Mouse (Mus musculus) embryo, embryonic 11 days (tissue): Measurements from ENCODE around the gene Rtn1.
A peak's percentile ranks its signal among the peaks of the same experiment; 100 is the strongest.

Experiments
- DNase-seq: peaks from one replicate; pipeline ENCODE4 v3.0.0-alpha.2; 2015

Gene Rtn1

DNA sequence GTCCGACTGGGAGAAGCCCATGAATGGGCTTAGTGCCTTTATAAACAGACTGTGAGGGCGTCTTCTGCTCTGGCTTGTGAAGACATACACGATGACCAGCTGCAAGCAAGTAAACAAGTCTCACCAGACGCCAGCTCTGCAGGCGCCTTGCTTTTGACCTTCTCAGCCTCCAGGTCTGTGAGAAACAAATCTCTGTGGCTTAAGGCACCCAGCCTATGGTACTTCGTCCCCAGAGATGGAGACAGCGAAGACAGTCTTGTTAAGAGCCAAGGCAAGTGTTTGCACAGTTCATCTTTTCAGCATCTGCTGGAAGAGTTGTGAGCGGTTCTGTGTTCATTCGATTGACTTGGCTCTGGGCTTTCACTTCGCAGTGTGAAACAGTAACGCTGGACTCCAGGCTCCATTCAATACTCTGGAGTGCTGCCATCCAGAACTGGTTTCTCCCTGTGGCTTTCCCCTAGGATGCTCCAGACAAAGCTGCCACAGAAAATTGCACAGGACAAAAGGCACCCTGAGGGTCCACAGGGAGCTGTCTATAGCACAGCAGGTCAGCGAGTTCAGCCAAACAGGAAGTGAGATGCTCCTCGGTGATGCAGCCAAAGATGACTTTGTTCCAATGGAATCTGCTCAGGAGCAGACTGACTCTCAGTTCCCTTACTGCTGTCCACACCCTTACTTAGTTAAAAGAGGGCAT, 135.0 kb downstream of the Rtn1 start:
- no peak for DNase-seq

DNA sequence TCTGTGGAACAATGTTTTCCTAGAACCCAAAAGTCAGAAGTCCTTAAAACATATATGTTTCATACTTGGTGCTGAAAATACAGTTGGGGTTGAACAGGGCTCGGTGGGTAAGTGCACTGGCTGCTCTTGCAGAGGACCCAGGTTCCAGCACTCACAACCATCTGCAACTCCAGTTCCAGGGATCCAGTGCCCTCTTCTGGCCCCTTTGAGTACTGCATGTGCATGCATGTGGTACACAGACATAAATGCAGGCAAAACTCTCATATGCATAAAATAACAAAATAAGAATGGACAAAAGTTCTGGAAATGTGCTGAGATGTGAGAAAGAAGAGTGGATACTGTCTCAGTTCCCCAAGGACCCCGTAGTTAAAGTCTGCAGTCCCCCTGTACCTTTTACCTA, 141.2 kb downstream of the Rtn1 start:
- DNase-seq, result no peak

- peak; percentile 37 for DNase-seq
Measured at GRCm38 (mm10) chr12:72265261-72266228, 143.3 kb downstream of the Rtn1 start.

GRCm38 (mm10) chr12:72263213-72264103, 145.4 kb downstream of the Rtn1 start:
- DNase-seq, result no peak

GRCm38 (mm10) chr12:72257000-72257399, 151.9 kb downstream of the Rtn1 start:
- DNase-seq, result no peak

DNA sequence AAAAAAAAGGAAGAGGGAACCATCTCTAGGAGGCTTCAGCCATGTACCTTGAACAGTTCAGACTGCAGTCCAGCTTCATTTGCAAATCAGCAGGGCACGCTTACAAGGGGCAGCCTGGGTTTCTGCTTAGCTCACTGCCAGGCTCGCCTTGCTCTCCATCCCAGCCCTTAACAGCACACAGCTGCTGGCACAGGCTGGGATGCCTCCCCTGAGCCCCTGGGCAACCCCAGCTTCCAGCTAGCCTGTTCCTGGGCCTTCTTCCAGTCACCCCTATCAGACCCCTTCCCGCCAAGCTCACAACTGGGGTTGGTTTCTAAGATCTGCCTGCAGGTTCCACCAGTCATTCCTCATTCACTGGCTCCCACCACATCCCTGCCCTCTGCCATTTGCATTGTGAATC, 155.8 kb downstream of the Rtn1 start:
- DNase-seq, result no peak

DNA sequence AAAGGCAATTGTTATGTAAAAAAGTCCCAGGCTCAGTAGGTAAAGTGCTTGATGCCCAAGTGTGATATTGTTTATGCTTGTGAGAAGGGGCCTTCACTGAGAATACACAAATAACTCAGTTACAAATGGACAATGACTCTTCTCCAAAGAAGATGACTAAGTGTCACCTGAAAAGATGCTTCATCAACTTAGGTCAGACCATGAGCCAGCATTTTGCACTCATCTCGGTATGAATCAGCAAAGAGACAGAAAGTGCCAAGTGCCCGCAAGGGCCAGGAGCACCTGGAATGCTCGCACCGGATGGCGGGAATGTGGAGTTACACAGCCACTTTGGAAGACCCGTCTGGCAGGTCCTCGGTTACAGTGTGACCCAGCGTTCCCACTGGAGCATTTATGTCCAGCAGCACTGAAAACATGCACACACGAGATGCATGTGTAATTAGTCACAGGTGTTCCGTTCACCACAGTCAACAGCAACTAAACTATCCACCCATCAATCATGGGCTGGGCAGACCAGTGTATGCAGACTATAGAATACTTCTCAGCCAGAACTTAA, 156.9 kb downstream of the Rtn1 start:
- DNase-seq, result no peak

DNA sequence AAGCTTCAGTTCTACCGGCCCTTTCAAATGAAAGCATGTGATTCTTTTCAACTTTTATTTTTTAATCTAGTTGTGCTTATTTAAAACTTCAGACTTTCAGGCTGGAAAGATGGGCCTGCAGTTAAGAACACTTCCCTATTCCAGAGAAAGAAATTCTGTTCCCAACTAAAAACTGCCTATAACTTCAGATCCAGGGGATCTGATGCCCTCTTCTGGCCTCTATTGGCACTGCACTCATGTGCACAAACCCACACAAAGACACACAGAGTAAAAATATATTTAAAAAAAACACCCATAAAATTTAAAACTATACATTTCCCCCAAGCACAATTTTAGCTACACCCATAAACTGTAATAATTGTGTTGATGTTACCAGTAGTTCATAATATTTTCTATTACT, 163.9 kb downstream of the Rtn1 start:
- no peak for DNase-seq

- peak; percentile 30 for DNase-seq
Measured at GRCm38 (mm10) chr12:72242807-72243206, 166.0 kb downstream of the Rtn1 start.

- DNase-seq, result no peak
Measured at GRCm38 (mm10) chr12:72240506-72240905, 168.3 kb downstream of the Rtn1 start.

DNA sequence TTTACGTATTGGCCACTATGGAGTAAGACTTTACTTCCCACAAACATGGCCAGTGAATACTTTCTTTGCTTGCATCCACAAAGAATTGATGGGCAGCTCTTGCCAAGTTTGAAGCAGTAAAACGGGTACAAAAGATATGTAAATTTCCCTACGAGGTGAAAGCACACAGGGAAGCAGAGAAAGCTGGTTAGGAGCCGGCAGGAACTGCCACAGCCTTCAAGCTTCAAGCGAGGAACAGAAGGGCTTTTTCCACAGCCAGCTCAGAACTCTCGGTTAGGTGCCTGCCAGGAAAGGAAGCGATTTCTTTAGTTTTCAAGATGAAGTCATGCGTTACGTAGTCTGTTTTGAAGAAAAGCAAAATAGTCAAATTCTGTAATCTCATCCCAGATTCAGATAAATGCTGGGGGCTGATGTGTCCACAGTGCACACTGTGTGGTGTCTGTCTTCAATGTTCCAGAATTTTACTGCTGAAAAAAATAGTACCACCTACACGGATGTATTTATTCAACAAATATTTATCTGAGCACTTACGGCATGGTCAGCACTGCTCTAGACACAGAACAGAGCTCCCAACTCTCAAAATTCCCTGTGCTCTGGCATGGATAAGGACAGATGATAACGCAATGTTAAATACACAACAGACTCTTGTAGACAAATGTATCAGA, 169.5 kb downstream of the Rtn1 start:
- DNase-seq, result no peak

- DNase-seq, result no peak
Measured at GRCm38 (mm10) chr12:72237251-72237650, 171.6 kb downstream of the Rtn1 start.

- DNase-seq, result peak; percentile 94
Measured at GRCm38 (mm10) chr12:72236564-72237011, 172.3 kb downstream of the Rtn1 start.

DNA sequence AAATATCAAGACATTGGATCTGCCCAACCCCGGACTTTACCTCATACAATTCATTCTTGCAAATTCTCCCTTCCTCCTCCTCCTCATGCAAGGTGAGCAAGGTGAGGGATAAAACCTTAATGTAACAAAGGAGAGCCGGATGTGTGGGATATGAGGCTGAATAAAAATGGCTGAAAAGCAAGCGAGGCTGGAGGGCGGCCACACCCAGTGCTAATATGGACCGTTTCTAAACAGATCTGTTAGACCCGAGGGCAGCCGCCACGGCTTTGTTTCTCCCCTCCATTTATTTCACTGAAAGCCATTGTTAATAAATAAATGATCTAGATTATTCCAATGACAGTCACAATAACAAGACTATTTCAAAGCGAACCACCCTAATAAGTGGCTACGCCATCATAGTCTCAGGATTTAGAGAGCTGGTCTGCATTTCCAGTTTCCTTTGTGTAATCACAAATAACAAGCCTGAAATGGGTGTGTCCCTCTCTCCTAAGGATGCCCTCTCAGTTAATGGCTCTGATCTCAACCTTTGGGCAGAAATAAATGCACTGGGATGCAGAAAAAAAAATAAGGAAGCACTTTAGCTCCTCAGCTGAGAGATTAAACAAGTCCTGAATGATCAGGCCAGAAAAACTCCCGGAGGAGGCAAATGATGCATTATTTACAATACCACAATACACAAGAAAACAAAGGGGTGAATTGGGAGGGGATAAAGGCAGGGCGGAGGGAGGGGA, 173.1 kb downstream of the Rtn1 start:
- DNase-seq, result peak; percentile 19

DNA sequence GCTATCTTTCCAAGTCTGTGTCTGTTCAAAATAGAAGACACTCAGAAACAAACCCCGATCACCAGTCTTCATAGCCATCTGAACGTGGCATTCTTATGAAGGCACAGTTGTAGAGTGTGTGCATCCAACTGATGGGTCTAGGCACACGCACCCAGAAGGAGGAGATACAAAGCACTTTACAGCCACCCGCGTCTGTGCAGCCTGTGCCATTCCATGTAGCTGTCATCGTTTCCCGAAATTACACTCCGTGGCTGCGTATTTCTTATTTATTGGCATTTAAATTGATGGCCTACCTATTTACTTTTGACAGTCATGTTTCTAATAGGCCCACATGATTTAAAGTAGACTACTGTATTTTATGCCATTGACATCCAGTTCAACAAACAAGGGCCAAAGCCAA, 173.9 kb downstream of the Rtn1 start:
- DNase-seq, result no peak

- DNase-seq, result no peak
Measured at GRCm38 (mm10) chr12:72234151-72234550, 174.7 kb downstream of the Rtn1 start.

GRCm38 (mm10) chr12:72232826-72233790, 175.7 kb downstream of the Rtn1 start:
- DNase-seq, result no peak

- no peak for DNase-seq
Measured at GRCm38 (mm10) chr12:72232176-72232575, 176.7 kb downstream of the Rtn1 start.

DNA sequence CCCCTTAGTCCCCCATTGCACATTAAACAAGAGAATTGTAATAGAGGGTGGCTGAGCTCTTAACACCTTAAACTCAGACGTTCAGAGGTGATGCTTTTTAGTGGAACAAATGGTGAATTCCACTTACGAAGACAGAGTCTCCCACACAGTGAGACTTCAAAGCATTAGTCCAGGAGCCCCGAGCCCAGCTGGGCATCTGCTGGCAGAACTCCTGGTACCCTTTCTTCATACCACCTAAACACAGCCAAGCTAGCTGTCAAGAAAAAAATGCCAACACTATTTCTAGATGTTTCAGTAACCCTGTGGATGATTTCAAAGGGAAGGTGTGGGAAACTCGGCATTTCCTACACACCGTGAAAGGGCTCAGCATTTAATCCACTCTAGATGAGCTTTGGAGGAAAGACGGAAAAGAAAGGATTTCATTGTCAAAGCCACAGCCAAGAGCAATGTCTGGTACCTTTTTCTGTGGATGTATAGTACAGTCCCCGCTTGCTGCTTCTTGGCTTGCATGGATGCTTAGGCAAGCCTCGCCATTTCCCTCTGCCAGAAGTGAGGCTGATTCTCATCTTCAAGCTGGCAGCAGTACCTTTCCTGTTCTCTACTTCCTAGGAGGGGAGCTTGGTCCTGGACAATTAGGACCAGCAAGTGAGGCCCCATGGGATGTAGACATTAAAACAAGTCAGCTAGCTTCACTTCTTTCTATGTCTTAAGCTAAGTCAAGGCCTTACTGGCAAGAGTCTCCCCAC, 179.2 kb downstream of the Rtn1 start:
- DNase-seq, result no peak
